Mouse (Mus musculus) NIH3T3 (cell line): ENCODE measurements around the gene Wdr46.
"Not testable (repeated sequence)": the region's sequence is repeated elsewhere in the genome, so short reads cannot be mapped to it uniquely, and the experiment has no call there.

ENCODE experiments used
- DNase-seq: peaks from one replicate; pipeline ENCODE4 v3.0.0-alpha.2; 2012; ENCODE audit warnings: low read depth

Wdr46 gene

GRCm38 (mm10) chr17:33952015-33952414 is 11.6 kb downstream of the Wdr46 start:
- DNase-seq = not testable (repeated sequence)

- DNase-seq = no peak
Measured at GRCm38 (mm10) chr17:33952879-33953278, 12.4 kb downstream of the Wdr46 start.

GRCm38 (mm10) chr17:33953310-33953709 is 12.8 kb downstream of the Wdr46 start:
- DNase-seq = no peak

- DNase-seq = peak; percentile 70
Measured at GRCm38 (mm10) chr17:33953961-33954565, 13.6 kb downstream of the Wdr46 start.

DNA sequence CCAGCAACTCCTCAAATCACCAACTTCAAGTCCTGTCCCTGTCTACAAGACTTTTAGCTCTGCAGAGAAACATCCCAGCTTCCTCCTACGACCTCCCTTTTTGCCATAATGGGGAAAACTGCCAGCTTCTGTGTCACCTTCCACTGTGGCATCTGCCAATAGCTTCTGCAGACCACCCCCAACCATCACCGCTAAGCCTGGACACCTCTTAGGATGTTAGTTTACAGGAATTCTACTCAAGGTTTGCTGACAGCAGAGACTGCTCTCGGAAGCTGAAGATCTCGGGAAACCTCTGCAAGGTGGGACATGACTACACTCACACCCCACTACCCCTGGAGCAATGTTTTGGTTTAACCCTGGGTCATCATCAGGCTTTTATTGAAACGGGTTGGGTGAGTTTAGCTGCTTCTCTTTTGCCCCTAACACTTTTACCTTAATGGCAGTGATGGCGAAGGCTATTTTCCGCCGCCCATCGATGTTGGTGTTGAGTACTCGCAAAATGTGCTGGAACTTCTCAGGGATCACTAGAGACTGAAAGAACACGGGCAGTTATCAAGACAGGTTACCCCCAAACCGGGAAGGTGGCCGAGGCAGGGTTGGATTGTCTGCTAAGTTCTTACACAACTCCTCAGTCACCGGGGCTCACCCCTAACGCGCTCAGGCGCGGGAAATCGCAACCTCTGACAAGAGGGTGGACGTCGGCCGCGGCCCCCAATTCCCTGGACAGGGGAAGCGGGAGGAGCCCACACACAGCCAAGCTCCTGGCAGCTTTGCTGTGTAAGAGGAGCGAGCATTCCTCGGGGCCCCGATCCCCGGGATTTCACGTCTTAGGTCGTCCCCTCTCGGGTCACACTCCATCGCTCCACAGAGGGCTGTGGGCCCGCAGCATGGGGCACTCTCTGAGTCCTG is 14.4 kb downstream of the Wdr46 start:
- peak; percentile 66 for DNase-seq

DNA sequence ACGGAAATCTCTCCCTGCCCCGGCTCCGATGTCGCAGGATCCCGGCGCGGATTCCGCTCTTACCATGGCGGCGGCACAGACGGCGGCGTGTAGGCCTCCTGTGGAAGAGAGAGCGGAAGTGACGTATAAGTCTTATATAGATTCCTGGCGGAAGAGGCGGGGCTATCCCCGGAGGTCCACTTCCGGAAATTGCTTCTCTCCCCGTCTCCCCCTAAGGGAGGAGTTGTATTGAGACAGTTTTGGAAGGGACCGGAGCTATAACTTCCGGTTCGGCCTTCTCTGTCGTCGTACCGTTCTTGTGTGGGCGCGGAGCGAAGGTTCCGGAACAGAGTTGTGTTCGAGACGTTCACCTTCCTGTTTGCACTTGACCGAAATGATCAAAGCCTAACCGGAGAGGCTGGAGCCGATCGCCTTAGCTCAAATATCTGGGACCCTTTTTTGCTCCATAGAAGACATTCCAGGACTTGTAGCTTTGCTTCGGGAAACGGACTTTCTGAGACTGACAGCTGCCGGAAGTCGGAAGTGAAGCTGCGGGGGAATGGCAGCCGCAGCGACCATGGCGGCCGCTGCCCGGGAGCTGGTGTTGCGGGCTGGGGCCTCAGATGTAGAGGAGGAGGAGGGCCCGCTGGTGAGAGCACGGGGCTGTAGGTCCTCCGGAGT is 15.2 kb downstream of the Wdr46 start, which contains the start of the genes Vps52 and Rps18:
Vps52 (plus strand) TSS at position 258 of the 660 bp plus-strand sequence.
Rps18 (minus strand) TSS at position 447 of the 660 bp plus-strand sequence.
- DNase-seq = peak; percentile 97

DNA sequence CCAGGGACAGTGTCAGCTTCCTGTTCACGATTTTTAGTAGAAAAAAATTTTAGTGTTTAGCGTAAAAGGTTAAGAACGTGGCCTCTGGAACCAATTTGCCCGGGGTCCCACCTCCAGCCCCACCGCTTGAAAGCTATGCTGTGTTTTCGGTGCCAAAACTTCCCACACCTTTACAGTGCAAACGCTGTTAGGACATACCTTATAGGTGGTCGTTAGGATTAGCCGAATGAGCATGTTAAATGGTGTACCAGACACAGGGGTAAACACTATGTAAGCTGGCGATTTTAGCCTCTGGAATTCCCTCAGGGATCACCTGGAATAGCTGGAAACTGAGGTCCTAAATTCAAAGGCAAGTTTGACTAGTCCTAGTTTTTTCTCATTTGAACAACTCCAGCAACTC is 15.9 kb downstream of the Wdr46 start:
- DNase-seq = peak; percentile 35

DNA sequence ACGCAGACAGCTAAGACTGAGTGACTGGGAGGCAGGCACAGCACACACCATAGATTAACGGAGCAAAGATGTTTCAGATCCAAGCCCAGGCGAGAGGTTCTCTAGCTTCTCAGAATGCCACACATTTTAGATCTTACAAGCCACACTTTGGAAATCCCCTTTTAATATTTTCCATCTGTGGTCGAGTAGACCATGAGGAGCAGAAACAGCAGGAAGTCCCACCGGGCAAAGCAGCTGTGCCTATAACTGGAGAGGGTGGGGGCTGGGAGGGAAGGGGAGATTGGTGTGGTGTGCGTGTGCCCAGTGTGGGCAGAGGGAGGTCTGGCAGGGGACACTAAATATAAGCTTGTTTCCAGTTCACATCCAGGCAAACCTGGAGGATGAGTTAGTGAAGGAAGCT is 17.0 kb downstream of the Wdr46 start:
- no peak for DNase-seq

- no peak for DNase-seq
Measured at GRCm38 (mm10) chr17:33958451-33958850, 18.0 kb downstream of the Wdr46 start.

DNA sequence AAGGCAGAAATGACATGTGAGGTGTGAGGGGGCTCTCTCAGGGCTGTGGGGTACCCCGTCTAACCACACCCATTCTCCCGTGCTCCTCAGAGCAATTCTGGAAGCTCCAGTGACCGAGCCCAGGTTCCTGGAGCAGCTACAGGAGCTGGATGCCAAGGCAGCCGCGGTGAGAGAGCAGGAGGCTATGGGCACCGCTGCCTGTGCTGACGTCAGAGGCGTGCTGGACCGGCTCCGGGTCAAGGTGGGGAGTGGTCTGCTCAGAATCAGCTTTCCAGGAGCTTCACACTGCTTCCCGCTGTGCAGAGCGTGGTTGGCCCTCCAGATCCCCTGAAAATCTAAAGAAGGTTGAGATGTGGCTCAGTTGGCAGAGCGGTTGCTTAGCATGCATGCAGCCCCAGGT is 18.7 kb downstream of the Wdr46 start:
- no peak for DNase-seq

DNA sequence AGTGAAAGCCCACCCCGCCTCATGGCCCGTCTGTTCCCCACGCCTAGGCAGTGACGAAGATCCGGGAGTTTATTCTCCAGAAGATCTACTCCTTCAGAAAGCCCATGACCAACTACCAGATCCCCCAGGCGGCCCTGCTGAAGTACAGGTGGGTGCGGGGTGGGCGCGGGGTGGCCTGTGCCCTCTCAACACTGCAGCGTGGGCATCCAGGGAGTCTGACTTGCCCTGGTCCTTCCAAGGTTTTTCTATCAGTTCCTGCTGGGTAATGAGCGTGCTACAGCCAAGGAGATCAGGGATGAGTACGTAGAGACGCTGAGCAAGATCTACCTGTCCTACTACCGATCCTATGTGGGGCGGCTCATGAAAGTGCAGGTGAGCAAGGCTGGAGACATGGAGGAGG is 19.5 kb downstream of the Wdr46 start:
- no peak for DNase-seq

- no peak for DNase-seq
Measured at GRCm38 (mm10) chr17:33962876-33963275, 22.4 kb downstream of the Wdr46 start.

- DNase-seq = no peak
Measured at GRCm38 (mm10) chr17:33965082-33965845, 24.8 kb downstream of the Wdr46 start.

- no peak for DNase-seq
Measured at GRCm38 (mm10) chr17:33965846-33966550, 25.5 kb downstream of the Wdr46 start.

- DNase-seq = peak; percentile 93
Measured at GRCm38 (mm10) chr17:33968489-33968888, 28.0 kb downstream of the Wdr46 start.

DNA sequence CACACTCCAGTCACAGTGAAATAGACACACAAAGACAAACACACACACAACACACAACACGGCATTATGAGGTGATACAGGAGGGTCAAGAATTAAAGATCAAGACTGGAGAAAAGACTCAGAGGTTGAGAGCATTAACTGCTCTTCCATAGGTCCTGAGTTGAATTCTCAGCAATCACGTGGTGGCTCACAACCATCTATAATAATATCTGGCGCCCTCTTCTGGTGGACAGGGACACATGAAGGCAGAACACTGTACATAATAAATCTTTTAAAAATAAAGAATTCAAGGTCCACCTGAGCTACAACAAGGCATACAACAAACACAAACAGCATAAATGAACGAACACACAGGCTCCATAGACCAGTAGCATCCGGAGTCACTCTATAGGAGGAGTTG is 28.5 kb downstream of the Wdr46 start:
- peak; percentile 87 for DNase-seq

DNA sequence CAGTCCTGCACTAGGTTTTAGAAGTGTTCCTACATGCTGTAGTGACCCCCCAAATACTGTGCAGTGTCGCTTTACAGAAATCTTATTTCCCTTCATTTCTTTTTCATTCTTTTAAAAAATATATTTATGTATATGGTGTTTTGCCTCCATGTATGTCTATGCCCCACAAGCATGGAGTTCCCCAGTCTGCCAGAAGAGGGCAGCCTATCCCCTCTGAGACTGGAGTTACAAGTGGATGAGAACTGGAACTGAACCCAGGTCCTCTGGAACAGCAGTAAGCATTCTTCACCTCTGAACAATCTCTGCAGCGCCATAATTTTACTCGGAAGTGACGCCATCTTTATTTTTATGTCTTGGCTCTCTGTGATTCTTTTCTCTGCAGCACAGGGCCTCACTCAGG is 28.9 kb downstream of the Wdr46 start:
- no peak for DNase-seq

DNA sequence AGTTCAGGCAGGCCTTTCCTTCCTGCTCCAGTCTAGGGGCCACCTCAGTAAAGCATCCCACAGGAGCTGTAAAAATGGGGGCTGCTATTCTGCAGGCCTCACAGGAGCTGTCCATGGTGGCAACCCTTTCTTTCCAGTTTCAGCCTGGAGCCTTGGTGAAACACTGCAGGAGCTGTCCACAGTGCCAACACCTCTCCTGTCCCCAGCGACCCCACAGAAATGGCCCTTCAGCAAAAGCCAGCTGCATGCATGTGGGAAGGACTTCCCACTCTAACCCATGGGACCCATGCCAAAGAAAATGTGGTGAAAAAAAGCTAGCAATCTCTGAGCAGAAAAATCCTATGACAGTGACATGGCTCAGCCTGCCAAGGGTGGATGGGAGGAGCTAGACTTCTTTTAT is 32.2 kb downstream of the Wdr46 start:
- DNase-seq = peak; percentile 67

GRCm38 (mm10) chr17:33973572-33973971 is 33.1 kb downstream of the Wdr46 start:
- DNase-seq = no peak

- DNase-seq = no peak
Measured at GRCm38 (mm10) chr17:33977861-33978557, 37.5 kb downstream of the Wdr46 start.

DNA sequence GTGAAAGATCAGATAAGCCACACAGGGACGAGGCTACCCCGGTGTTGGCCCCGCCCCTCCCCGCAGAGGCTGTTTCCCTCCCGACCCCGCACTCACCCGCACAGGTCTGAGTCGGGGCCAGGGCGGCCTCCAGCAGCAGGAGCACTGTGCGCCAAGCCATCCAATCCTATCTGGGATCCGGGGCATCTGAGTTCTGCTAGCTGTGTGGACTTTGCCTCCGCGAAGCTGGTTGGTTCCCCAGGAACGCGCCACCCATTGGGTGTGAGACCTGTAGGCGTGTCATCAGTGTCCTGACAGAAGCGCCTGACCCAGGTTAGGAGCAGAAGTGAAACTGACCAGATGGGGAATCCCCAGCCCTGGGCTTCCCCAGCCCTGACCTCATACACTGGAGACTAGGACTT is 38.2 kb downstream of the Wdr46 start:
- peak; percentile 60 for DNase-seq
